Mouse (Mus musculus) left cerebral cortex, postnatal 36 days (tissue): Measurements from ENCODE around the gene Lca5l. TPM values are rescaled to one million over a fixed set of nuclear protein-coding genes. Genes with fewer than 3 reads are reported as not detected.

Experiments used
- DNase-seq, 2 experiments: peaks; one replicate each; pipeline ENCODE4 v3.0.0; 2021 to 2022; ENCODE audit warnings: low spot score in 2 of 2, mixed read lengths in 1 of 2
- intact Hi-C: fragments of 180-260 bp; cut with DNase I; formaldehyde crosslinking; loops from one replicate; pipeline ENCODE4 v1.15.1; 2025
- total RNA-seq, 2 experiments: library from RNA; stranded (reverse); gene quantifications; 2 replicates each; pipeline ENCODE4 v1.2.3; 2021

Lca5l gene
- total RNA-seq = 1 to 10 TPM; 1.2 to 2.4 TPM

- peak; percentile 99 to 100 for DNase-seq
- intact Hi-C loops = loop anchor here (5.0 kb wide), 1 partner anchor 35 kb away; no protein-coding TSS in a partner anchor
Observed at GRCm38 (mm10) chr16:96191531-96192506, at the start of gene Lca5l. Gene Lca5l (minus strand): TSS chr16:96192271.

- intact Hi-C loops = no loop called here
Observed at GRCm38 (mm10) chr16:96235366-96235970, 43.4 kb upstream of the Lca5l start, which contains the start of gene B3galt5. Gene B3galt5 (plus strand): TSS chr16:96235801.

DNA sequence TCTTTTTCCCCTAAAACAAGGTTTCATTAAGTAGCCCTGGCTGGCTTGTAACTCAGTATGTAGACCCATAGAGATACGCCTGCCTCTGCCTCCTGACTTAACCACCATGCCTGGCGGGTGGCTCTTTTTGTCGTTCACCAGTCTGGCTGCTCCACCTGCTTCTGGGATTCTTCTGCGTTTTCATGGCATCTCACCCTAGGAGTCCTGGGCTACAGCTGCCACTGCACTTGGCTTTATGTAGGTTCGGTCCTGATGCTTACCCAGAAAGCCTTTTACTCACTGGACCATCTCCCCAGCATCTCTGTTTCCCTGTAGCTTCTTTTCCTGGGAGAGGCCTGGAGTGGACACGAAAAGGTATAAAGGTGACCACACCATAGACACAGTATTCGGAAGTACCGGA is 41.9 kb upstream of the Lca5l start:
- DNase-seq = no peak
- intact Hi-C loops = no loop called here

More at GRCm38 (mm10) chr16:96235366-96235970, 43.4 kb upstream of the Lca5l start, which contains the start of gene B3galt5:
- no peak for DNase-seq

- DNase-seq = no peak
- intact Hi-C loops = loop anchor here (2.0 kb wide), 1 partner anchor 109 kb away; no protein-coding TSS in a partner anchor
Observed at GRCm38 (mm10) chr16:96231974-96232373, 39.9 kb upstream of the Lca5l start.

GRCm38 (mm10) chr16:96231251-96231650 is 39.2 kb upstream of the Lca5l start:
- no peak for DNase-seq
- intact Hi-C loops = loop anchor here (2.0 kb wide), 1 partner anchor 110 kb away; no protein-coding TSS in a partner anchor

GRCm38 (mm10) chr16:96230411-96230810 is 38.3 kb upstream of the Lca5l start:
- intact Hi-C loops = loop anchor here (2.0 kb wide), 1 partner anchor 110 kb away; no protein-coding TSS in a partner anchor
- peak; percentile 51 to 53 for DNase-seq

- no peak for DNase-seq
- intact Hi-C loops = no loop called here
Observed at GRCm38 (mm10) chr16:96229044-96229555, 37.0 kb upstream of the Lca5l start.

- DNase-seq = no peak
- intact Hi-C loops = no loop called here
Observed at GRCm38 (mm10) chr16:96228438-96228837, 36.4 kb upstream of the Lca5l start.

DNA sequence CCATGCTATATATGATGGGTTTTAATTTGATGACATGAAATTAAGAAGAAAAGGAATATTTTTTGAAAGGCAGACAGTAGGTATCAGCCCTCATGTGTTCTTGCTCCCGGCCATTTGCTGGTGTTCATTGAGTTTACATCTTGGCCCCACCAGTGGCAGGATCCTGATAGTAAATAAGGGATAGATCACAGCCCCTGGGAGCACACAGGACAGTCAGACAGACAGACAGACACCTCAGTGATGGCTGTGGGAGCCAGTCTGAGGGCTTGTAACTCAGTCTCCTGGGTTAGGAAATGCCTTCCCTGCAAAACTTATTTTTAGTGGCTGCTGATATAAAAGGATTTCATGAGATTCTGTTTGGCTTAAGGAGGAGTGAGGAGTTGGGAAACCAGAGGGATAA is 30.4 kb upstream of the Lca5l start:
- DNase-seq = no peak
- intact Hi-C loops = no loop called here

- intact Hi-C loops = no loop called here
- DNase-seq = no peak
Observed at GRCm38 (mm10) chr16:96221959-96222358, 29.9 kb upstream of the Lca5l start.

DNA sequence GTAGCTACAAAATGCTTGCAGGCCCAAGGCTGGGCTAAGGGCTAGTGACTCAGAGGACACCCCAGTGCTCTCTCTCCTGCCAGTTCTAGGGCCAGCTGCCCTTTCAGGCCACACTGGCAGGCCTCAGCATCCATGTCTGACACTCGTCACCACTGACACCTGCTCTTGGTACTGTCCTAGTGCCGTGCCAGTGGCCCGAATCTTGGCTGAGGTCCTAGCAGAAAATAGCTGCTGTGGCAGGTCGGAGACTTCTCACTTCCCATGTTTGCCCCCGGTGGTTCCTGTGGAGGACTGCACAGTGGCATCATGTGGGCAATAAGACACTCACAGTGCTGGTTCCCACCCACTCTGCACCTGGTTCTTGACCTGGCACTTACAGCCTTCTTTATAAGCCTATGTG is 29.4 kb upstream of the Lca5l start:
- DNase-seq = no peak
- intact Hi-C loops = no loop called here

DNA sequence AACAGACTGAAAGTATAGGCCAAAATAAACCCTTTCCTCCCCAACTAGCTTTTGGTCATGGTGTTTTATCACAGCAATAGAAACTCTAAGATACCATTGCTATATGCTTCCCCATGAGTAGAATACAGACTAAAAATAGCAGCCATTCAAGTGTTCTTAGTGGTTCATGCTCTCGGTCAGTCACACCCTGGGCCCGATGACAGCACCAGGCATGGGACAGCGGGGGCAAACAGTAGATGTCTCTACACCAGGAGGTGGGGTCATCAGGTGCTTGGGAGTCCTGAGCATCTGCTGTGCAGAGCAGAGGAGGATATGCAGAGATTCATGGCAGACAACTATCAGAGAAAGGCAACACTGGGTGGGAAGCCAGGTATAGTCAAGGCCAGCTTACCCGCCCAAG is 21.0 kb upstream of the Lca5l start:
- DNase-seq = no peak
- intact Hi-C loops = no loop called here

GRCm38 (mm10) chr16:96210856-96211255 is 18.8 kb upstream of the Lca5l start:
- intact Hi-C loops = no loop called here
- DNase-seq = no peak

DNA sequence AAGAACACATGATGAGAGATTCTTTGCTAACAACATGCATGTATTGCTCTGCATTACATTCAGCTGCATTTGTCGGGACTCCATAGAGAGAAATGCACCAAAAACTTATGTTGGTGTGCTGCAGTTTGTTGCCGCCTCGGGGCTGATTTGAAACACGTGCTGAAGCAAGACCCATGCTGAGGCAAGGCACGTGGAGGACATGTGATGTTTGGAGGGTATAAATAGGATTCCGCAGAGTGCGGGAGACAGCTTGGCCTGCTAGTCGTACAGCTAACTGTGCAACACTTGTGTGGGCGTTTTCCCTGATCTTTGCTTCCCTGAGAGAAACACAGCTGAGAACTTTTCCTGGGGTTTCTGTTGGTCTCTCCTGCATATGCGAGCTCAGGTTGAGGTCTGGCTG is 17.7 kb upstream of the Lca5l start:
- intact Hi-C loops = no loop called here
- no peak for DNase-seq

DNA sequence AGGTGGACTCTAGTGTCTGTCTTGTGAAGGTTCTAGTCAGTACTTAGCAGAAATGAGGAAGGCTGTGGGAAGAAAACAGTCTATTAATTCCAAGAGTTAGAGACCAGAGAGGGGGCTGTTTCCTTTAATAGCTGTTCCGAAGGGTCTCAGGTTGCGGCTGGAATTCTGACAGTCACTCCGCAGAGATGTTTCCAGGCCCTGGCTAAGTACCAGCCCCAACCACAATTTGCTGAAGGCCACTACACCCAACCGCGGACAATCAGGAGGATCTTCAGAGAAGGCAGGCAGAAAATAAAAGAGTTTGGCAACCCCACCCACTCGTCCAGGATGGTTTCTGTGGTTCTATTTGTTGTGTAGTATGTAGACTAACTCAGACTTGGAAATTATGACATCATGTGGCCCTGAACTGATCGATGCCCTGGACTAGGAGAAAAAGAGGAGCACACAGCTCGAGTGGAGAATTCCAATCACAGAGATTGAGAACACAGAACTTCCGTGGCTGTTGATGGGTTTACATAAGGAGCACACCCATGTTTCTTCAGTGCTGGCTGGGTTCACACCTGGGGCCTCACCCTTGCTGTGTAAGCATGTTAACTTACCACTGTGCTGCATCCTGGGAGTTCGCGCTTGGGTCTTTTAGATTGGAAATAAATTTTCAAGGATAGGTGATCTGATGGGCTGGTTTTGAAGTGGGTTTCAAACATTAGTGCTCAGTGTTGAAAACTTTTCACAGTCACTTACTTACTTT is 9.6 kb upstream of the Lca5l start:
- intact Hi-C loops = no loop called here
- DNase-seq = no peak

GRCm38 (mm10) chr16:96200702-96201028 is 8.6 kb upstream of the Lca5l start:
- DNase-seq = no peak
- intact Hi-C loops = no loop called here

DNA sequence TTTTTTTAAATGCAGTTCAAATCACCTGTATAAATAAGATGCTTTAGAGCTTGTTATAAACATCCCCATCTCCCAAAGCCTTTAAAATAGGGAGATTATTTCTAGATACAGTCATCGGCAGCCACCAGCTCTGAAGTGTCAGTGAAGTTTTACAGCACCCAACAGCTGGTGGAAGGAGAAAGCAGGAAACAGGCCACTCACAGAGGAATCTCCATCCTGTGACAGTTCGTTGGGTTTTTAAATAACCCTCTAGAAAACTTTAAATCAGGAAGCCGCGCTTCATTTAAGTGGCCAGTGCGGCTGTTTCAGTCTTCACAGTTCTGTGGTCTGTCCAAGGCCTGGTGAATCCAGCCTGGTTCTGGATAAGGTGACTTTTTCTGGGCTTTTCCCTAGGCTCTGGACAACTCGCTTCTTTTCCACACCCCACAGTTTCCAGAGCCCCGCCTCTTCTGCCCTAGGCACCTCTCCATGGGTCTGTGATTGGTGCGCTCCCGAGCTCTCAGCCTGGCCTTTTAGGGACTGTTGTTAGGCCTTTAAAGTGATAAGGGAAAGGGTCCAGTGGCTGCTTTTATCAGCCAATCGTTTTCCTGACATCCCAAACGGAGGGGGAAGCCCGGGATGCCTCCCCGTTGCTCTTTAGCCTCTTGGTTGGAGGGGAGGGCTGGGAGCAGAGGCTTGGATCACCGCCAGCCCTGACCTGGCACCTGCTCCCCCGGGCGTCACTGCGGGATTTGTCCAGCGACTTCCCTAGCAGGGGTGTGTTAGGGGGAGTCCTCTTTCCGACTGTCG is 8.0 kb upstream of the Lca5l start, which contains the start of gene Sh3bgr:
Gene Sh3bgr, plus strand, starts transcription at position 538 of the 789 bp plus-strand sequence.
- intact Hi-C loops = no loop called here

GRCm38 (mm10) chr16:96187619-96188018 is 4.5 kb downstream of the Lca5l start:
- intact Hi-C loops = no loop called here
- DNase-seq = no peak

More for the DNA sequence above, 8.0 kb upstream of the Lca5l start, which contains the start of gene Sh3bgr:
- DNase-seq = peak in 1 of 2 experiments; percentile 17

- no peak for DNase-seq
- intact Hi-C loops = no loop called here
Observed at GRCm38 (mm10) chr16:96179156-96179555, 12.9 kb downstream of the Lca5l start.
